Mouse (Mus musculus) testis, adult 2 months (tissue): Measurements from ENCODE around the gene Clec4d. TPM values are rescaled to one million over a fixed set of nuclear protein-coding genes. Genes with fewer than 3 reads are reported as not detected.

Experiments
- H3K27ac ChIP-seq: fragments of 200-500 bp; 2 replicates; pipeline ENCODE4 v1.5.1; 2012; ENCODE audit warnings: low read depth, low read length; ENCODE audit not compliant: control insufficient read depth, insufficient read depth
- H3K27me3 ChIP-seq: fragments of 200-500 bp; 2 replicates; pipeline ENCODE4 v1.6.1; 2012; ENCODE audit warnings: mild to moderate bottlenecking, low read length, moderate library complexity; ENCODE audit not compliant: control insufficient read depth, insufficient read depth
- H3K36me3 ChIP-seq: fragments of 200-500 bp; 2 replicates; pipeline ENCODE4 v1.6.1; 2012; ENCODE audit warnings: mild to moderate bottlenecking, low read length; ENCODE audit not compliant: control insufficient read depth, insufficient read depth
- H3K4me1 ChIP-seq: fragments of 200-500 bp; 2 replicates; pipeline ENCODE4 v1.6.1; 2012; ENCODE audit warnings: low read length; ENCODE audit not compliant: control insufficient read depth, insufficient read depth
- H3K4me3 ChIP-seq: fragments of 200-500 bp; 2 replicates; pipeline ENCODE4 v1.5.1; 2012; ENCODE audit warnings: low read depth, mild to moderate bottlenecking, low read length, moderate library complexity, mixed read lengths; ENCODE audit not compliant: control insufficient read depth
- CTCF ChIP-seq: fragments of 200-500 bp; IDR thresholded peaks from 2 replicates; pipeline ENCODE4 v1.5.1; 2012; ENCODE audit warnings: low read depth, mild to moderate bottlenecking, inconsistent platforms, low read length, moderate library complexity; ENCODE audit not compliant: control insufficient read depth, insufficient read depth, insufficient replicate concordance
- POLR2A ChIP-seq: fragments of 200-500 bp; IDR thresholded peaks from 2 replicates; pipeline ENCODE4 v1.6.1; 2012; ENCODE audit warnings: low read depth, mild to moderate bottlenecking, inconsistent platforms, low read length, moderate library complexity; ENCODE audit not compliant: control insufficient read depth
- polyA plus RNA-seq: library from polyadenylated mRNA; depleted of rRNA; stranded (reverse); fragments of >200 nt; gene quantifications from 2 replicates; pipeline ENCODE4 v1.2.3, GENCODE M21; 2012; rRNA removed

Gene Clec4d
- polyA plus RNA-seq, 1 experiment, result not detected

DNA sequence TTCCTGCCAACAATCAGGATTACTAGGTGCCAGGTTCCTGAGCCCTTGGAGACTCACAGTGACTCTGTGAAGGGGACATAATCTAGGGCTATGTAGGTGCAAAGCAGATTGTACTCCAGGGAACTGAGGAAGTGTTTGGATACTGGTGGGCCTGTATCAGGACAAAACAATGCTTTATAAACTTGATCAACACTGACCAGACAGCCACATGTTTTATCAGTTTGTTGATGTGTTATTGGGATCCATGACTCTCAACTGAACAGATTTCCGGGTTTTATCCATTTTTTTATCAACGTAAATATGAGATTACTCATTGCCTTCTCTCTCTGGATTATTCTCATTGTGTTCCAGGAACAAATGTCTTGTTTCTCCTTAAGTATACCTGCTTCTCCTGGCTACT is 46.1 kb downstream of the Clec4d start, which contains the start of gene Vmn2r19:
Gene Vmn2r19 (plus strand): TSS at position 301 of the 400 bp plus-strand sequence.
- H3K27me3 ChIP-seq, result no peaks in the 10 kb centered on the region
- no peak within 1 kb of the TSS for H3K27ac ChIP-seq
- H3K36me3 ChIP-seq, result no peaks in the 10 kb centered on the region
- no peak for TF ChIP-seq POLR2A
- TF ChIP-seq CTCF, result no peak
- H3K4me1 ChIP-seq, result no peaks in the 10 kb centered on the region
- H3K4me3 ChIP-seq, result no peak within 1 kb of the TSS

Other genes with a start within 250 kb of the Clec4d start
- 0.26 and 0.32 TPM in 2 replicates for gene Clec4b1, start 212.1 kb upstream of the Clec4d start, polyA plus RNA-seq
- 3.9 and 4.1 TPM in 2 replicates for gene Clec4a2, start 155.7 kb upstream of the Clec4d start, polyA plus RNA-seq
- not detected in 2 replicates for gene Clec4b2, start 89.2 kb upstream of the Clec4d start, polyA plus RNA-seq
- 0.28 and 0.44 TPM in 2 replicates for gene Clec4n, start 32.3 kb upstream of the Clec4d start, polyA plus RNA-seq
- gene Clec4e, start 27.8 kb downstream of the Clec4d start, polyA plus RNA-seq, result not detected in 2 replicates
- gene Vmn2r19, start 46.2 kb downstream of the Clec4d start, polyA plus RNA-seq, result 0.06 TPM in 1 of 2 replicates, not detected in the other
- not detected in 2 replicates for gene Vmn2r20, start 156.0 kb downstream of the Clec4d start, polyA plus RNA-seq